Mouse (Mus musculus): ENCODE results near the gene Tmem125. TPM values are rescaled to one million over a fixed set of nuclear protein-coding genes. Genes with fewer than 3 reads are reported as not detected.

The Tmem125 gene
- total RNA-seq, 2 experiments from 2014 or later = 5.6 to 8.1 TPM

Other genes starting within 250 kb of the Tmem125 start
- gene Szt2, start 134.8 kb downstream of the Tmem125 start, total RNA-seq (2021) = 10 to 100 TPM; 35.7 to 40.8 TPM
- gene Med8, start 134.7 kb downstream of the Tmem125 start, total RNA-seq (2021) = 10 to 100 TPM; 54.6 to 61.5 TPM
- 10 to 100 TPM; 26.4 to 28.5 TPM for gene Elovl1, start 116.0 kb downstream of the Tmem125 start, total RNA-seq (2021)
- gene Cdc20, start 106.7 kb downstream of the Tmem125 start, total RNA-seq (2021) = 1 to 10 TPM in 1 of 2 experiments, under 1 TPM in 1; 0.82 to 1.5 TPM
- gene Mpl, start 86.5 kb downstream of the Tmem125 start, total RNA-seq (2021) = not detected
- 1 to 10 TPM; 7.1 to 8.5 TPM for gene Tie1, start 54.0 kb downstream of the Tmem125 start, total RNA-seq (2021)
- not detected for gene 2610528J11Rik, start 17.0 kb downstream of the Tmem125 start, total RNA-seq (2021)
- under 1 TPM; 0.78 to 0.90 TPM for gene Cfap57, start 76.7 kb upstream of the Tmem125 start, total RNA-seq (2021)
- gene Ebna1bp2, start 76.8 kb upstream of the Tmem125 start, total RNA-seq (2021) = 10 to 100 TPM; 61.8 to 64.2 TPM
- not detected for gene Olfr62, start 114.9 kb upstream of the Tmem125 start, total RNA-seq (2021)
- gene Olfr1342, start 148.7 kb upstream of the Tmem125 start, total RNA-seq (2021) = not detected
- gene Olfr1341, start 159.5 kb upstream of the Tmem125 start, total RNA-seq (2021) = not detected
- gene Olfr1340, start 176.1 kb upstream of the Tmem125 start, total RNA-seq (2021) = not detected
- not detected for gene Olfr1339, start 188.1 kb upstream of the Tmem125 start, total RNA-seq (2021)
- not detected for gene Olfr1338, start 214.7 kb upstream of the Tmem125 start, total RNA-seq (2021)
- not detected for gene Olfr1337, start 238.5 kb upstream of the Tmem125 start, total RNA-seq (2021)